Mouse (Mus musculus) MEL (cell line): ENCODE results near the gene Stambp. TPM values are rescaled to one million over a fixed set of nuclear protein-coding genes. Genes with fewer than 3 reads are reported as not detected.

Experiments
- DNase-seq: peaks from one replicate; pipeline ENCODE4 v3.0.0; 2011; ENCODE audit warnings: low read depth, low spot score
- H3K27ac ChIP-seq: 2 replicates; pipeline ENCODE4 v1.5.1; 2012; ENCODE audit warnings: low read depth, mild to moderate bottlenecking, control low read depth, low read length, moderate library complexity; ENCODE audit not compliant: control insufficient read depth
- H3K27me3 ChIP-seq, 2 experiments: fragments of 150-350 bp in 1 of 2; sonication (generic) in 1 of 2; 2 replicates each; pipeline ENCODE4 v1.6.1; 2012; ENCODE audit warnings: low read length in 2 of 2, mild to moderate bottlenecking in 2 of 2, improper control_type of control experiment in 1 of 2, moderate library complexity in 1 of 2; ENCODE audit not compliant: insufficient read depth in 2 of 2, control insufficient read depth in 1 of 2
- H3K36me3 ChIP-seq, 2 experiments: 2 replicates each; pipeline ENCODE4 v1.6.1; 2012 to 2014; ENCODE audit warnings: low read length in 2 of 2, improper control_type of control experiment in 1 of 2, inconsistent platforms in 1 of 2, mild to moderate bottlenecking in 1 of 2; ENCODE audit not compliant: insufficient read depth in 2 of 2, control insufficient read depth in 1 of 2
- H3K4me1 ChIP-seq, 2 experiments: fragments of 150-350 bp in 1 of 2; sonication (generic) in 1 of 2; 2 replicates each; pipeline ENCODE4 v1.6.1; 2012; ENCODE audit warnings: low read length in 2 of 2, improper control_type of control experiment in 1 of 2, mild to moderate bottlenecking in 1 of 2; ENCODE audit not compliant: insufficient read depth in 2 of 2, control insufficient read depth in 1 of 2
- H3K4me3 ChIP-seq, 2 experiments: fragments of 150-350 bp in 1 of 2; sonication (generic) in 1 of 2; 2 replicates each; pipeline ENCODE4 v1.5.1; 2012; ENCODE audit warnings: low read depth in 2 of 2, low read length in 2 of 2, mild to moderate bottlenecking in 2 of 2, moderate library complexity in 2 of 2, control low read depth in 1 of 2, improper control_type of control experiment in 1 of 2; ENCODE audit not compliant: control insufficient read depth in 1 of 2, insufficient read depth in 1 of 2
- H3K79me2 ChIP-seq: 2 replicates; pipeline ENCODE4 v1.6.1; 2012; ENCODE audit warnings: mild to moderate bottlenecking, low read length, moderate library complexity; ENCODE audit not compliant: control insufficient read depth, poor library complexity, insufficient read depth
- H3K9ac ChIP-seq: 2 replicates; pipeline ENCODE4 v1.6.1; 2012; ENCODE audit warnings: low read depth, mild to moderate bottlenecking, control low read depth, low read length, moderate library complexity; ENCODE audit not compliant: control insufficient read depth, poor library complexity, severe bottlenecking
- H3K9me3 ChIP-seq: fragments of 150-350 bp; sonication (generic); replicated peaks from 2 replicates; pipeline ENCODE4 v1.6.1; 2012; ENCODE audit warnings: mild to moderate bottlenecking, low read length, improper control_type of control experiment, moderate library complexity; ENCODE audit not compliant: insufficient read depth
- CHD1 ChIP-seq: IDR thresholded peaks from 2 replicates; pipeline ENCODE4 v1.6.1; 2012; ENCODE audit warnings: low read depth, mild to moderate bottlenecking, inconsistent platforms, low read length, improper control_type of control experiment
- CTCF ChIP-seq, 3 experiments: IDR thresholded peaks in 2 of 3; conservative IDR thresholded peaks in 1 of 3; 2 replicates each; pipeline ENCODE4 v1.5.1; 2011 to 2012; ENCODE audit warnings: low read length in 3 of 3, low read depth in 2 of 3, mild to moderate bottlenecking in 2 of 3, improper control_type of control experiment in 1 of 3, inconsistent platforms in 1 of 3, mixed read lengths in 1 of 3, moderate library complexity in 1 of 3; ENCODE audit not compliant: control insufficient read depth in 1 of 3, insufficient read depth in 1 of 3, poor library complexity in 1 of 3, severe bottlenecking in 1 of 3
- EP300 ChIP-seq, 2 experiments: IDR thresholded peaks; 2 replicates each; pipeline ENCODE4 v1.6.1; 2011; ENCODE audit warnings: improper control_type of control experiment in 2 of 2, low read length in 2 of 2, low read depth in 1 of 2, mild to moderate bottlenecking in 1 of 2
- HCFC1 ChIP-seq: IDR thresholded peaks from 2 replicates; pipeline ENCODE4 v1.6.1; 2012; ENCODE audit warnings: low read depth, mild to moderate bottlenecking, inconsistent platforms, low read length, improper control_type of control experiment, moderate library complexity
- NELFE ChIP-seq: IDR thresholded peaks from 2 replicates; pipeline ENCODE4 v1.6.1; 2011; ENCODE audit warnings: low read depth, low read length, improper control_type of control experiment
- POLR2A ChIP-seq, 2 experiments: IDR thresholded peaks; 2 replicates each; pipeline ENCODE4 v1.6.1; 2011 to 2012; ENCODE audit warnings: low read length in 2 of 2, mild to moderate bottlenecking in 2 of 2, control low read depth in 1 of 2, improper control_type of control experiment in 1 of 2, low read depth in 1 of 2, moderate library complexity in 1 of 2; ENCODE audit not compliant: control insufficient read depth in 1 of 2, insufficient read depth in 1 of 2, poor library complexity in 1 of 2
- RAD21 ChIP-seq: IDR thresholded peaks from 2 replicates; pipeline ENCODE4 v1.6.1; 2011; ENCODE audit warnings: mild to moderate bottlenecking, low read depth, low read length, improper control_type of control experiment
- SMC3 ChIP-seq: IDR thresholded peaks from 2 replicates; pipeline ENCODE4 v1.6.1; 2011; ENCODE audit warnings: low read depth, low read length, improper control_type of control experiment
- TCF12 ChIP-seq: IDR thresholded peaks from 2 replicates; pipeline ENCODE4 v1.6.1; 2014; ENCODE audit warnings: low read depth, mild to moderate bottlenecking, inconsistent platforms, low read length, improper control_type of control experiment, moderate library complexity
- ZC3H11A ChIP-seq: IDR thresholded peaks from 2 replicates; pipeline ENCODE4 v1.6.1; 2012; ENCODE audit warnings: low read depth, mild to moderate bottlenecking, inconsistent platforms, low read length, improper control_type of control experiment
- ZMIZ1 ChIP-seq: IDR thresholded peaks from 2 replicates; pipeline ENCODE4 v1.6.1; 2012; ENCODE audit warnings: low read depth, mild to moderate bottlenecking, inconsistent platforms, low read length, improper control_type of control experiment, moderate library complexity
- polyA plus RNA-seq, 2 experiments: library from polyadenylated mRNA; stranded (reverse) in 1 of 2; unstranded in 1 of 2; fragments of >175 nt in 1 of 2; fragments of >200 nt in 1 of 2; gene quantifications; 2 replicates each; pipeline versions ENCODE4 v1.2.1 to v1.2.4; 2012; ENCODE audit warnings: low replicate concordance in 2 of 2, low read depth in 1 of 2; ENCODE audit not compliant: insufficient read length in 2 of 2, insufficient read depth in 1 of 2, missing spikeins in 1 of 2
- total RNA-seq: library from RNA; depleted of rRNA; stranded (reverse); fragments of 300-350 nt; gene quantifications from 2 replicates; pipeline ENCODE4 v1.2.3, GENCODE M21; 2012

The Stambp gene
- total and polyA plus RNA-seq, 3 experiments, result 4.0 to 18.3 TPM; not detected in 1

DNA sequence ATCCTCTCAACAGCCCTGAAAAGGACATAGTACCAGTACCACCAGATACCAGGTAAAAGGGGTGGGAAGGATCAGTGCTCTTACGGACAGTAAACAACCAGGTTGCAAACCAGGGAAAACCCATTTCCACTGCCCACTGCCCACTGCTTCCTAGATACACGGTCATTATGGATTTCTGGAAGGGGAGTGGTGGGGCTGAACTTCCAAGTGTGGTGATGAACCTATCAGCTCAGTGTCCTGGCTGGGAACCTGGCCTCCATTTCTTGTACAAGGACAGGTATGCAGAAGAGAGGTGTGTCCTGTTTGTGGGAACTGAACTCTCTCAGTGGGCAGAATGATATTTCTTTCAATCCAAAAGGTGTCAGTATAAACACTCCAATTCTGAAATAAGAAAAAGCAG is 11.1 kb upstream of the Stambp start:
- H3K9me3 ChIP-seq, result no peaks in the 10 kb centered on the region
- H3K27me3 ChIP-seq, result peaks cover 1 to 19% of the 10 kb centered on the region in 2 experiments; a peak in 2 of 4 replicates
- no peak overlapping the region for H3K9ac ChIP-seq
- DNase-seq, result no peak
- TF ChIP-seq NELFE (no peak), ZMIZ1 (no peak), EP300 (IDR thresholded peaks at IDR 0.05; ENCODE audit: low read depth in 1 of 2, low read length in 2 of 2) (no peak)
- no peak overlapping the region for H3K4me3 ChIP-seq
- no peak overlapping the region for H3K27ac ChIP-seq
- no peaks in the 10 kb centered on the region for H3K79me2 ChIP-seq
- no peaks in the 10 kb centered on the region for H3K36me3 ChIP-seq
- no peaks in the 10 kb centered on the region for H3K4me1 ChIP-seq

DNA sequence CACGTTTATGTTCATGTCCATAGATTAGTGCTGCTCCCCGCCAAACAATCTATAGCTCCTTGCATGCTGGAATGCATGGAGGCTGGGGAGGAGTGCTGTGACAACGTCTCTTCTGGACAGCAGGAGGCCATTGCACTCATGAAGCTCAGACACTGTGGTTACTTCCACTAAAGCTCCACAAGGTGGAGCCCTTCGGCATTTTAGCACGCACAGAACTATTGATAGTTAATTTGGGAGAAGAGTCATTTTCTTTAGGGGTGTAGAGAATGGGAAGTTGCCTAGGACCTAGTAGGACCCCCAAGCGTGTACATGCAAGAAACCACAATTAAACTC is 10.4 kb upstream of the Stambp start:
- Histone ChIP-seq H3K4me3 (no peak overlapping the region), H3K27ac (no peak overlapping the region), H3K27me3 (peaks cover 0 to 17% of the 10 kb centered on the region in 2 experiments; a peak in 2 of 4 replicates), H3K79me2 (no peaks in the 10 kb centered on the region), H3K36me3 (no peaks in the 10 kb centered on the region), H3K9ac (no peak overlapping the region), H3K4me1 (no peaks in the 10 kb centered on the region), H3K9me3 (no peaks in the 10 kb centered on the region)
- TF ChIP-seq SMC3 (peak; percentile 85), NELFE (no peak), CHD1 (no peak), RAD21 (peak; percentile 53), CTCF (IDR thresholded peaks at IDR 0.05 in 2 of 3, conservative IDR thresholded peaks at IDR 0.05 in 1 of 3; ENCODE audit: control insufficient read depth in 1 of 3, insufficient read depth in 1 of 3, low read depth in 2 of 3, low read length in 3 of 3, poor library complexity in 1 of 3, severe bottlenecking in 1 of 3) (peak; percentile 61 to 85 (median 82)), HCFC1 (no peak), ZC3H11A (0 out of 2 replicates have a peak, but pooled peaks have one; percentile 8), TCF12 (no peak)
- peak; percentile 74 for DNase-seq

DNA sequence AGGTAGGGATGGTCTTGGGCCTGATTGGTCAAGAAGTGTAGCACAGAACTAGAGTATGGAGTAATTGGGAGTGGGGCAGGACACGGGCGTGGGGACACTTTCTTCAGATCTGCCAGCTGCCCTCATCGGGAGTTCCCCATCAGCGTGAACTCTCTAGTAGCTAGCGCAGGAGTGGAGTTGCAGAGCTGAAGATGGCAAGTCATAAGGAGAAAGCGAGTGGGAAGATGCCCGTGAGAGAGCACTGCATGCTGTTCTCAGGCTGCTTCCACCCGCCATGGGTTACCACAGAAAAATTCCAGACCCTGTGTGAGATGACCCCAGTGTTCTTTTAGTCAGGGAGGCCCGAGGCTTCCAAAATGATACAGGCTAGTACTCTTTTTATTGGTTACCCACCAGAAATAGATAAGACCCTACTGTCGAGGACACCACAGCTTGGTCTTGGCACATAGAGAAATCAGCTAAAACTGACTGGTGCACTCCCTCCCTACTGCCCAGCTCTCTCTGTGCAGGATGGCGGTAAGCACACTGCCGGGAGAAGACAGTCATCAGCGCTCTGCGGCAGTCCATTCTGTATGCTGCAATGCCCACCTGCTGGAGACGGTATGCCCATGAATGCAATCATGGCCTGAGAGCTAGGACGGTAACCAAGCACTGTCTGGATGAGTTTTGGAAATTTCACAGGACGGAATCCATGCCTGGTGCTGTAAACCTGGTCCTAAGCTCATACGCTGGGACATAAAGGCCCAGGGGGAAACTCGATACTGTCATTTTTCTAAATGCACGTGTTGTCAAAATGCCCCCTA is 9.8 kb upstream of the Stambp start:
- DNase-seq, result no peak
- H3K4me1 ChIP-seq, result no peaks in the 10 kb centered on the region
- H3K27me3 ChIP-seq, result peaks cover 0 to 17% of the 10 kb centered on the region in 2 experiments; a peak in 2 of 4 replicates
- no peak overlapping the region for H3K27ac ChIP-seq
- no peak overlapping the region for H3K9ac ChIP-seq
- H3K9me3 ChIP-seq, result no peaks in the 10 kb centered on the region
- H3K4me3 ChIP-seq, result no peak overlapping the region
- TF ChIP-seq SMC3 (no peak), POLR2A (IDR thresholded peaks at IDR 0.05; ENCODE audit: control insufficient read depth in 1 of 2, insufficient read depth in 1 of 2, low read depth in 1 of 2, low read length in 2 of 2, poor library complexity in 1 of 2) (no peak)
- H3K36me3 ChIP-seq, result no peaks in the 10 kb centered on the region
- no peaks in the 10 kb centered on the region for H3K79me2 ChIP-seq
